Mouse (Mus musculus): ENCODE data around the gene Uba6. TPM values are rescaled to one million over a fixed set of nuclear protein-coding genes. Genes with fewer than 3 reads are reported as not detected.
A peak's percentile ranks its signal among the peaks of the same experiment; 100 is the strongest.

Uba6 gene
- polyA plus RNA-seq, 1 experiment from 2014 or later: 11.4 TPM

GRCm38 (mm10) chr5:86071538-86071937 lies 101.1 kb downstream of the Uba6 start, which contains the start of gene Stap1:
Gene Stap1, plus strand, starts transcription at chr5:86071746.
- Histone ChIP-seq H3K27ac (no peak within 1 kb of the TSS), H3K36me3 (no peaks in the 10 kb centered on the region), H3K4me3 (no peak within 1 kb of the TSS), H3K9me3 (no peaks in the 10 kb centered on the region), H3K27me3 (no peaks in the 10 kb centered on the region), H3K4me1 (no peaks in the 10 kb centered on the region), H3K9ac (no peak within 1 kb of the TSS), H3K4me2 (no peak within 1 kb of the TSS)
- 61% methylated on average over 7 of the region's 7 CpGs for WGBS
- no peak for ATAC-seq (ENCODE audit: borderline replicate concordance, extremely low read depth, low FRiP score, low TSS enrichment)

- Histone ChIP-seq H3K4me1 (0 out of 2 replicates have a peak, but pooled peaks cover 4% of the 10 kb centered on the region), H3K9ac (no peak overlapping the region), H3K36me3 (no peaks in the 10 kb centered on the region), H3K27me3 (no peaks in the 10 kb centered on the region), H3K4me2 (no peak overlapping the region), H3K4me3 (no peak overlapping the region), H3K27ac (no peak overlapping the region), H3K9me3 (no peaks in the 10 kb centered on the region)
- ATAC-seq (ENCODE audit: borderline replicate concordance, extremely low read depth, low FRiP score, low TSS enrichment): no peak
- 69% methylated on average over 6 of the region's 6 CpGs for WGBS
These were observed 103.5 kb downstream of the Uba6 start for GRCm38 (mm10) chr5:86069121-86069520.

- H3K4me1 ChIP-seq: 0 out of 2 replicates have a peak, but pooled peaks cover 9% of the 10 kb centered on the region
- no peak overlapping the region for H3K4me3 ChIP-seq
- no peak overlapping the region for H3K9ac ChIP-seq
- H3K27ac ChIP-seq: no peak overlapping the region
- H3K27me3 ChIP-seq: no peaks in the 10 kb centered on the region
- 66% methylated on average over 3 of the region's 3 CpGs for WGBS
- no peaks in the 10 kb centered on the region for H3K9me3 ChIP-seq
- H3K4me2 ChIP-seq: no peak overlapping the region
- H3K36me3 ChIP-seq: no peaks in the 10 kb centered on the region
- no peak for ATAC-seq (ENCODE audit: borderline replicate concordance, extremely low read depth, low FRiP score, low TSS enrichment)
These were observed 104.2 kb downstream of the Uba6 start for GRCm38 (mm10) chr5:86068451-86068850.

- no peaks in the 10 kb centered on the region for H3K27me3 ChIP-seq
- H3K4me2 ChIP-seq: peak overlapping the region; percentile 78
- ATAC-seq (ENCODE audit: borderline replicate concordance, extremely low read depth, low FRiP score, low TSS enrichment): peak; percentile 27; the same call in 1 of the 2 replicates
- H3K4me3 ChIP-seq: peak overlapping the region; percentile 84
- peak overlapping the region; percentile 80 for H3K27ac ChIP-seq
- no peaks in the 10 kb centered on the region for H3K9me3 ChIP-seq
- 0 out of 2 replicates have a peak, but pooled peaks cover 10% of the 10 kb centered on the region for H3K4me1 ChIP-seq
- under 1% methylated on average over 17 of the region's 17 CpGs for WGBS
- H3K36me3 ChIP-seq: no peaks in the 10 kb centered on the region
- H3K9ac ChIP-seq: peak overlapping the region; percentile 39
These were observed 106.1 kb downstream of the Uba6 start for GRCm38 (mm10) chr5:86066551-86066929.

GRCm38 (mm10) chr5:86065876-86066550 lies 106.6 kb downstream of the Uba6 start:
- Histone ChIP-seq H3K4me1 (0 out of 2 replicates have a peak, but pooled peaks cover 10% of the 10 kb centered on the region), H3K4me3 (peak overlapping the region; percentile 84), H3K27me3 (no peaks in the 10 kb centered on the region), H3K9me3 (no peaks in the 10 kb centered on the region), H3K9ac (peak overlapping the region; percentile 33), H3K36me3 (no peaks in the 10 kb centered on the region), H3K4me2 (peak overlapping the region; percentile 78), H3K27ac (peak overlapping the region; percentile 80)
- WGBS: under 1% methylated on average over 17 of the region's 17 CpGs
- peak; percentile 50 for ATAC-seq (ENCODE audit: borderline replicate concordance, extremely low read depth, low FRiP score, low TSS enrichment)

GRCm38 (mm10) chr5:86065101-86065875 lies 107.3 kb downstream of the Uba6 start, which contains the start of gene Cenpc1:
Gene Cenpc1, minus strand, starts transcription at chr5:86065583.
- peak within 1 kb of the TSS; percentile 81 for H3K9ac ChIP-seq
- H3K27ac ChIP-seq: peak within 1 kb of the TSS; percentile 96
- H3K27me3 ChIP-seq: no peaks in the 10 kb centered on the region
- H3K4me2 ChIP-seq: peak within 1 kb of the TSS; percentile 78
- peak; percentile 95 for ATAC-seq (ENCODE audit: borderline replicate concordance, extremely low read depth, low FRiP score, low TSS enrichment)
- no peaks in the 10 kb centered on the region for H3K36me3 ChIP-seq
- H3K4me3 ChIP-seq: peak within 1 kb of the TSS; percentile 84
- 0 out of 2 replicates have a peak, but pooled peaks cover 10% of the 10 kb centered on the region for H3K4me1 ChIP-seq
- WGBS: under 1% methylated on average over 60 of the region's 60 CpGs
- H3K9me3 ChIP-seq: no peaks in the 10 kb centered on the region

- Histone ChIP-seq H3K36me3 (peaks cover under 1% of the 10 kb centered on the region; the same call in 1 of the 2 replicates), H3K9me3 (no peaks in the 10 kb centered on the region), H3K27me3 (no peaks in the 10 kb centered on the region), H3K9ac (no peak overlapping the region), H3K27ac (no peak overlapping the region), H3K4me1 (0 out of 2 replicates have a peak, but pooled peaks cover 10% of the 10 kb centered on the region), H3K4me3 (no peak overlapping the region), H3K4me2 (peak overlapping the region; percentile 52)
- ATAC-seq (ENCODE audit: borderline replicate concordance, extremely low read depth, low FRiP score, low TSS enrichment): no peak
- WGBS: 90% methylated on average over 1 of the region's 1 CpGs
These were observed 109.1 kb downstream of the Uba6 start for GRCm38 (mm10) chr5:86063501-86063900.

Other genes with a start within 250 kb of the Uba6 start
- gene Cenpc1, start 107.2 kb downstream of the Uba6 start, polyA plus RNA-seq (2015; fragmentation: Nextera tagmentation; extraction: Ambion mirVana): 35.5 and 38.5 TPM in 2 replicates
- 0.45 and 1.4 TPM in 2 replicates for gene Stap1, start 101.1 kb downstream of the Uba6 start, polyA plus RNA-seq (2015; fragmentation: Nextera tagmentation; extraction: Ambion mirVana)
- 0.06 TPM in 1 of 2 replicates, not detected in the other for gene Gnrhr, start 25.1 kb upstream of the Uba6 start, polyA plus RNA-seq (2015; fragmentation: Nextera tagmentation; extraction: Ambion mirVana)
- gene Tmprss11c, start 116.5 kb upstream of the Uba6 start, polyA plus RNA-seq (2015; fragmentation: Nextera tagmentation; extraction: Ambion mirVana): not detected in 2 replicates
- gene Tmprss11d, start 200.6 kb upstream of the Uba6 start, polyA plus RNA-seq (2015; fragmentation: Nextera tagmentation; extraction: Ambion mirVana): 0.05 TPM in 1 of 2 replicates, not detected in the other